Mouse (Mus musculus) CH12.LX (cell line): Measurements from ENCODE around the gene Zdhhc25. TPM values are rescaled to one million over a fixed set of nuclear protein-coding genes. Genes with fewer than 3 reads are reported as not detected.

ENCODE experiments used
- DNase-seq: peaks from one replicate; pipeline ENCODE4 v3.0.0-alpha.2; 2013; ENCODE audit errors: extremely low read depth
- H3K27ac ChIP-seq: 2 replicates; pipeline ENCODE4 v1.5.1; 2012; ENCODE audit warnings: low read depth, mild to moderate bottlenecking, control low read depth, moderate library complexity; ENCODE audit not compliant: insufficient read depth
- H3K27me3 ChIP-seq: replicated peaks from 2 replicates; pipeline ENCODE3; 2012; ENCODE audit warnings: inconsistent platforms
- H3K36me3 ChIP-seq, 2 experiments: replicated peaks in 1 of 2; 2 replicates each; pipeline versions ENCODE3 to v1.6.1; 2012; ENCODE audit warnings: inconsistent platforms in 1 of 2, low read length in 1 of 2, mild to moderate bottlenecking in 1 of 2, mixed read lengths in 1 of 2, moderate library complexity in 1 of 2; ENCODE audit not compliant: control insufficient read depth in 1 of 2, insufficient read depth in 1 of 2
- H3K4me1 ChIP-seq, 2 experiments: 2 replicates each; pipeline ENCODE4 v1.6.1; 2012; ENCODE audit warnings: inconsistent platforms in 1 of 2, moderate library complexity in 1 of 2; ENCODE audit not compliant: insufficient read depth in 2 of 2, control insufficient read depth in 1 of 2
- H3K4me2 ChIP-seq: 2 replicates; pipeline ENCODE4 v1.6.1; 2012; ENCODE audit warnings: low read depth, mild to moderate bottlenecking, control low read depth; ENCODE audit not compliant: poor library complexity, insufficient read depth, severe bottlenecking
- H3K4me3 ChIP-seq, 3 experiments: fragments of 150-350 bp in 1 of 3; sonication (generic) in 1 of 3; replicated peaks in 1 of 3; 2 replicates each; pipeline versions ENCODE3 to v1.5.1; 2011 to 2012; ENCODE audit warnings: low read depth in 2 of 3, low read length in 2 of 3, mild to moderate bottlenecking in 2 of 3, moderate library complexity in 2 of 3, control low read depth in 1 of 3, improper control_type of control experiment in 1 of 3, inconsistent platforms in 1 of 3, mixed read lengths in 1 of 3; ENCODE audit not compliant: poor library complexity in 1 of 3
- H3K79me2 ChIP-seq: replicated peaks from 2 replicates; pipeline ENCODE4 v1.6.1; 2012; ENCODE audit warnings: mild to moderate bottlenecking, moderate library complexity; ENCODE audit not compliant: control insufficient read depth, poor library complexity, insufficient read depth, severe bottlenecking; ENCODE audit errors: extremely low read depth
- H3K9ac ChIP-seq: 2 replicates; pipeline ENCODE4 v1.6.1; 2012; ENCODE audit warnings: low read depth, mild to moderate bottlenecking, control low read depth, moderate library complexity; ENCODE audit not compliant: insufficient read depth
- H3K9me3 ChIP-seq: replicated peaks from 2 replicates; pipeline ENCODE3; 2012; ENCODE audit warnings: low read length, inconsistent platforms, mixed read lengths
- CHD2 ChIP-seq: IDR thresholded peaks from 2 replicates; pipeline ENCODE4 v1.6.1; 2011; ENCODE audit warnings: low read length, improper control_type of control experiment
- CTCF ChIP-seq, 2 experiments: IDR thresholded peaks in 1 of 2; conservative IDR thresholded peaks in 1 of 2; 2 replicates each; pipeline ENCODE4 v1.5.1; 2011 to 2012; ENCODE audit warnings: low read depth in 2 of 2, low read length in 2 of 2, improper control_type of control experiment in 1 of 2, inconsistent platforms in 1 of 2, mild to moderate bottlenecking in 1 of 2, moderate library complexity in 1 of 2
- E2F4 ChIP-seq: IDR thresholded peaks from 2 replicates; pipeline ENCODE4 v1.6.1; 2011; ENCODE audit warnings: low read depth, low read length, improper control_type of control experiment; ENCODE audit not compliant: insufficient replicate concordance
- ELF1 ChIP-seq: IDR thresholded peaks from 2 replicates; pipeline ENCODE4 v1.6.1; 2014; ENCODE audit warnings: low read depth, mild to moderate bottlenecking, inconsistent platforms, low read length, improper control_type of control experiment
- EP300 ChIP-seq: IDR thresholded peaks from 2 replicates; pipeline ENCODE4 v1.6.1; 2011; ENCODE audit warnings: low read length, improper control_type of control experiment
- ETS1 ChIP-seq: conservative IDR thresholded peaks from 2 replicates; pipeline ENCODE4 v1.6.1; 2012; ENCODE audit warnings: low read depth, mild to moderate bottlenecking, inconsistent platforms, low read length, improper control_type of control experiment, moderate library complexity
- IRF4 ChIP-seq: IDR thresholded peaks from 2 replicates; pipeline ENCODE4 v1.6.1; 2014; ENCODE audit warnings: low read depth, mild to moderate bottlenecking, inconsistent platforms, low read length, improper control_type of control experiment
- JUND ChIP-seq: conservative IDR thresholded peaks from 2 replicates; pipeline ENCODE4 v1.6.1; 2011; ENCODE audit warnings: low read depth, low read length, improper control_type of control experiment
- KAT2A ChIP-seq: IDR thresholded peaks from 2 replicates; pipeline ENCODE4 v1.6.1; 2012; ENCODE audit warnings: low read length, improper control_type of control experiment, inconsistent platforms; ENCODE audit not compliant: insufficient replicate concordance
- MAX ChIP-seq: IDR thresholded peaks from 2 replicates; pipeline ENCODE4 v1.6.1; 2011; ENCODE audit warnings: low read length, improper control_type of control experiment
- MXI1 ChIP-seq: IDR thresholded peaks from 2 replicates; pipeline ENCODE4 v1.6.1; 2011; ENCODE audit warnings: mild to moderate bottlenecking, low read depth, low read length, improper control_type of control experiment
- MYC ChIP-seq: IDR thresholded peaks from 2 replicates; pipeline ENCODE4 v1.6.1; 2011; ENCODE audit warnings: low read depth, mild to moderate bottlenecking, improper control_type of control experiment, low read length
- POLR2A ChIP-seq: IDR thresholded peaks from 2 replicates; pipeline ENCODE4 v1.6.1; 2011; ENCODE audit warnings: low read depth, mild to moderate bottlenecking, improper control_type of control experiment, low read length
- RAD21 ChIP-seq: IDR thresholded peaks from 2 replicates; pipeline ENCODE4 v1.6.1; 2011; ENCODE audit warnings: low read depth, mild to moderate bottlenecking, low read length, improper control_type of control experiment, moderate library complexity
- RCOR1 ChIP-seq: conservative IDR thresholded peaks from 2 replicates; pipeline ENCODE4 v1.6.1; 2012; ENCODE audit warnings: low read depth, mild to moderate bottlenecking, inconsistent platforms, low read length, improper control_type of control experiment
- SIN3A ChIP-seq: IDR thresholded peaks from 2 replicates; pipeline ENCODE4 v1.6.1; 2012; ENCODE audit warnings: low read length, improper control_type of control experiment, inconsistent platforms
- SMC3 ChIP-seq: IDR thresholded peaks from 2 replicates; pipeline ENCODE4 v1.6.1; 2011; ENCODE audit warnings: low read depth, low read length, improper control_type of control experiment
- UBTF ChIP-seq: IDR thresholded peaks from 2 replicates; pipeline ENCODE4 v1.6.1; 2012; ENCODE audit warnings: low read depth, mild to moderate bottlenecking, inconsistent platforms, low read length, improper control_type of control experiment, moderate library complexity
- USF1 ChIP-seq: IDR thresholded peaks from 2 replicates; pipeline ENCODE4 v1.6.1; 2014; ENCODE audit warnings: low read depth, mild to moderate bottlenecking, inconsistent platforms, low read length, improper control_type of control experiment
- USF2 ChIP-seq: conservative IDR thresholded peaks from 2 replicates; pipeline ENCODE4 v1.6.1; 2011; ENCODE audit warnings: low read depth, low read length, improper control_type of control experiment
- ZKSCAN1 ChIP-seq: IDR thresholded peaks from 2 replicates; pipeline ENCODE4 v1.6.1; 2012; ENCODE audit warnings: low read depth, inconsistent platforms, low read length, improper control_type of control experiment, borderline replicate concordance
- ZMIZ1 ChIP-seq: IDR thresholded peaks from 2 replicates; pipeline ENCODE4 v1.6.1; 2012; ENCODE audit warnings: low read depth, mild to moderate bottlenecking, inconsistent platforms, low read length, improper control_type of control experiment
- dilution Hi-C: fragments of 300-500 bp; cut with MboI; formaldehyde crosslinking; loops from 2 replicates; pipeline ENCODE4 v1.14.3; 2020; ENCODE audit warnings: low sequenced_read_pairs; ENCODE audit not compliant: extremely low pct_unique_long_range_greater_than_20kb, extremely low pct_ligation_motif_present
- in situ Hi-C: fragments of 300-500 bp; cut with MboI; formaldehyde crosslinking; loops from 3 replicates; pipeline ENCODE4 v1.14.3; 2019; ENCODE audit warnings: low sequenced_read_pairs, low pct_ligation_motif_present, low pct_unique_long_range_greater_than_20kb, mixed read lengths
- polyA plus RNA-seq: library from polyadenylated mRNA; unstranded; fragments of >175 nt; gene quantifications from 2 replicates; pipeline ENCODE4 v1.2.1, GENCODE M21; 2012; ENCODE audit warnings: low read depth; ENCODE audit not compliant: insufficient read length
- total RNA-seq, 2 experiments: library from RNA; depleted of rRNA; stranded (reverse); fragments of 300-350 nt in 1 of 2; fragments of >200 nt in 1 of 2; gene quantifications; 2 replicates each; pipeline ENCODE4 v1.2.3; 2012 to 2014

The Zdhhc25 gene
- total and polyA plus RNA-seq, 3 experiments: not detected

- in situ Hi-C loops (no loop called here), dilution Hi-C loops (no loop called here)
- Histone ChIP-seq H3K4me3 (no peak overlapping the region), H3K4me2 (no peak overlapping the region), H3K27me3 (peaks cover 56% of the 10 kb centered on the region), H3K36me3 (no peaks in the 10 kb centered on the region), H3K9me3 (no peaks in the 10 kb centered on the region), H3K4me1 (no peaks in the 10 kb centered on the region), H3K9ac (no peak overlapping the region), H3K27ac (no peak overlapping the region), H3K79me2 (no peaks in the 10 kb centered on the region)
- TF ChIP-seq ZKSCAN1 (no peak), ZMIZ1 (no peak), CTCF (conservative IDR thresholded peaks at IDR 0.05 in 1 of 2, IDR thresholded peaks at IDR 0.05 in 1 of 2; ENCODE audit: low read depth in 2 of 2, low read length in 2 of 2) (peak in 1 of 2 experiments; percentile 59; a peak in 2 of 4 replicates), POLR2A (no peak), ETS1 (no peak), USF2 (no peak), JUND (no peak), RAD21 (peak; percentile 40)
- DNase-seq: peak; percentile 11
These were observed 18.1 kb downstream of the Zdhhc25 start for GRCm38 (mm10) chr15:88618008-88618773.

GRCm38 (mm10) chr15:88620017-88620416, 19.9 kb downstream of the Zdhhc25 start:
- Histone ChIP-seq H3K27me3 (peaks cover 49% of the 10 kb centered on the region), H3K4me1 (no peaks in the 10 kb centered on the region), H3K36me3 (no peaks in the 10 kb centered on the region), H3K79me2 (no peaks in the 10 kb centered on the region), H3K4me2 (no peak overlapping the region), H3K9me3 (no peaks in the 10 kb centered on the region), H3K4me3 (no peak overlapping the region), H3K9ac (no peak overlapping the region), H3K27ac (no peak overlapping the region)
- in situ Hi-C loops: no loop called here
- dilution Hi-C loops: no loop called here
- no peak for TF ChIP-seq USF2
- no peak for TF ChIP-seq MYC
- no peak for TF ChIP-seq RCOR1
- no peak for TF ChIP-seq KAT2A
- TF ChIP-seq E2F4: no peak
- TF ChIP-seq EP300: no peak
- TF ChIP-seq IRF4: no peak
- no peak for TF ChIP-seq MAX
- TF ChIP-seq SMC3: no peak
- no peak for TF ChIP-seq ZMIZ1
- no peak for TF ChIP-seq ELF1
- no peak for TF ChIP-seq USF1
- no peak for TF ChIP-seq POLR2A
- no peak for TF ChIP-seq MXI1
- no peak for TF ChIP-seq SIN3A
- no peak for TF ChIP-seq ZKSCAN1
- no peak for TF ChIP-seq UBTF
- no peak for TF ChIP-seq CHD2
- no peak for DNase-seq
